ENCODE assay signal across 8 mouse cellular contexts in the genomic region with DNA sequence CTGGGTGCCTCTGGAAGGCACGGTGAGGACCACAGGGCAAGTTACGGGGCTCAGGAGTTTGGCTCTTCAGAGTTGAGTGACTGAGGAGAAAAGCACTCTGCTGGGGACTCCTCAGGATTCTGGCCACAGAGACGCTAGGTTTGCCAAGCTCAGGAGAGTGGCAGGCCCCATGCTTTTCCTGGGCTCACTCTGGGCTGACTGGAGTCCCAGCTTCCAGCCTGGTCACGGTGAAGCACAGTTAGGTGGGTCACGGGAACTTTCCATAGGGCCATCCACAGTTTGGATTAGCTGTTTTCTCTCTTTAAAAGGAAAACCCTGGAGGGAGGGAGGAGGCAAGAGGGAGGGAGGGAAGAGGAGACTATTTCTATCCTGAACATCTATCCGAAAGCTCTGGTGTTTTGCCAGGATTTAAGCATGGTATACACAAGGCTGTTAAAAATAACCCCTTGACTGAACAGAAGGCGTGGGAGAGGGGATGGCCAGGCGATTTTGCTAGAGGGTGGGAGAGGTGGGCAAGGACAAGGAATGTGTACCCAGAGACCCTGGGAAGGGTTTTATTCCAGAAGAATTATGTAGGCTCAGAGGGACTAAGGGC. TPM values are rescaled to one million over a fixed set of nuclear protein-coding genes. Genes with fewer than 3 reads are reported as not detected.
DNase-seq lines count a peak whose midpoint lies in the region.

No protein-coding gene starts in this region.

- intact Hi-C loops in left cerebral cortex, postnatal 4 days (cut with DNase I) = no loop called here
- intact Hi-C loops in left cerebral cortex, postnatal 36 days (cut with DNase I) = loop anchor here (5.0 to 10.0 kb wide), 3 partner anchors 37 to 80 kb away; no protein-coding TSS in a partner anchor

- peak; percentile 31 to 74 for DNase-seq in frontal cortex, adult 2 months (ENCODE audit: extremely low spot score in 1 of 2, low spot score in 1 of 2)
- DNase-seq in frontal cortex, postnatal 10 days (ENCODE audit: low spot score in 2 of 2) = no peak
- peak; percentile 18 to 23 for DNase-seq in left cerebral cortex, adult 18-20 months (ENCODE audit: low spot score in 2 of 2)
- no peak for DNase-seq in left cerebral cortex, postnatal 4 days
- peak; percentile 38 to 52 for DNase-seq in cerebellum, postnatal 10 days
- peak; percentile 12 to 16 for DNase-seq in left cerebral cortex, postnatal 36 days (ENCODE audit: low spot score in 2 of 2)
- DNase-seq in thymus, adult 18-20 months = no peak
- no peak for DNase-seq in spleen, postnatal 14 days (ENCODE audit: low spot score in 2 of 2)

RNA-seq across cellular contexts. Expression of a gene that starts 55.5 kb away (rescaled TPM):
- polyA plus RNA-seq in frontal cortex, adult 2 months (2012; rRNA removed) = 4.3 TPM in 2 replicates
- total RNA-seq in left cerebral cortex, adult 18-20 months (2021) = 1 to 10 TPM; 1.7 to 2.5 TPM
- total RNA-seq in left cerebral cortex, postnatal 4 days (2021) = 1 to 10 TPM; 2.5 to 3.3 TPM
- 1 to 10 TPM; 3.1 TPM for total RNA-seq in left cerebral cortex, postnatal 36 days (2021)

Comparison
In these comparisons a context has a peak if more than half of its experiments do, and no peak if none do; other contexts are left out.
1. DNase-seq: peak in frontal cortex, adult 2 months (2 of 2), left cerebral cortex, adult 18-20 months (2 of 2), cerebellum, postnatal 10 days (2 of 2) and left cerebral cortex, postnatal 36 days (2 of 2); none in frontal cortex, postnatal 10 days (0 of 2), left cerebral cortex, postnatal 4 days (single experiment), thymus, adult 18-20 months (0 of 2) and spleen, postnatal 14 days (0 of 2).